Mouse (Mus musculus) retina, postnatal 7 days (tissue): ENCODE data around the gene Vps13d.
A peak's percentile ranks its signal among the peaks of the same experiment; 100 is the strongest.

Experiments used
- DNase-seq: peaks from one replicate; pipeline ENCODE4 v3.0.0-alpha.2; 2012; ENCODE audit warnings: low read depth, low spot score

The Vps13d gene

GRCm38 (mm10) chr4:145005943-145006545, 188.8 kb downstream of the Vps13d start:
- no peak for DNase-seq

GRCm38 (mm10) chr4:145004176-145004575, 190.6 kb downstream of the Vps13d start:
- DNase-seq, result no peak

GRCm38 (mm10) chr4:145002733-145003132, 192.1 kb downstream of the Vps13d start:
- DNase-seq, result no peak

- peak; percentile 23 for DNase-seq
These were observed 194.9 kb downstream of the Vps13d start for GRCm38 (mm10) chr4:144999903-145000382.

- no peak for DNase-seq
These were observed 195.3 kb downstream of the Vps13d start for GRCm38 (mm10) chr4:144999572-144999880.

DNA sequence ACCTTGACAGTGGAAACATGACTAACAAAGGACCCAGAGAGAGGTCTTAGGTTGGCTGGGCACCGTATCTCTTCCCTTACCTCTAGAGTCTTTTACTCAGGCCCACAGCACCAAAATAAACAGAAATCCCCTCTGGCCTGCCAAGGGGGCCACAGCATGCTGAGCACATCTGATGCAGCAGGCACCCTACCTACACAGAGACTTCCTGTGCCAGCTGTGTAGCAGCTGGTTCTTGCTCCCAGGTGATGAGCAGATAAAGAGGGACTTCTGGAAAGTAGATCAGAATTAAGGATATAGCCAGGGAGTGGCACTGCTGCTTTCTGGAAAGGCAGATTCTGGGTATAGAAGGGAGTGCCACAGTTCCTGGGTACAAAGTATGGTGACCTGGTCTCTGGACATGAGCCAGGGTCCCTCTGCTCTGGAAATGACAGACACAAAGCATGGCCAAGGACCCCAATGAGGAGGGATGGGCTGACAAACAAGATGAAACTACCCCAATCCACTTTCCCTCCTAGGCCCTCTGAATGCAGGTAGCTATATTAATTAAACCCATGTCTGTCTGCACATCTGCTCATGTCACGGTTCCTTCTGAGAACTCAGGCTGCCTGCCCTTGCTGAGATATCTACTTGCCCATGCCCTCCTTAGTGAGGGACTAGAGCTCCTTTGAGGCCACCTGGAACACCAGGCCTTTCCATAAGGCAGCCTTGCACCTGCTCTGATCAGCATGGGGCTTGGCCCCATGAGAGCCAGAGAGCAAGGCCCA, 195.8 kb downstream of the Vps13d start:
- no peak for DNase-seq

- DNase-seq, result no peak
These were observed 196.7 kb downstream of the Vps13d start for GRCm38 (mm10) chr4:144997887-144998658.

DNA sequence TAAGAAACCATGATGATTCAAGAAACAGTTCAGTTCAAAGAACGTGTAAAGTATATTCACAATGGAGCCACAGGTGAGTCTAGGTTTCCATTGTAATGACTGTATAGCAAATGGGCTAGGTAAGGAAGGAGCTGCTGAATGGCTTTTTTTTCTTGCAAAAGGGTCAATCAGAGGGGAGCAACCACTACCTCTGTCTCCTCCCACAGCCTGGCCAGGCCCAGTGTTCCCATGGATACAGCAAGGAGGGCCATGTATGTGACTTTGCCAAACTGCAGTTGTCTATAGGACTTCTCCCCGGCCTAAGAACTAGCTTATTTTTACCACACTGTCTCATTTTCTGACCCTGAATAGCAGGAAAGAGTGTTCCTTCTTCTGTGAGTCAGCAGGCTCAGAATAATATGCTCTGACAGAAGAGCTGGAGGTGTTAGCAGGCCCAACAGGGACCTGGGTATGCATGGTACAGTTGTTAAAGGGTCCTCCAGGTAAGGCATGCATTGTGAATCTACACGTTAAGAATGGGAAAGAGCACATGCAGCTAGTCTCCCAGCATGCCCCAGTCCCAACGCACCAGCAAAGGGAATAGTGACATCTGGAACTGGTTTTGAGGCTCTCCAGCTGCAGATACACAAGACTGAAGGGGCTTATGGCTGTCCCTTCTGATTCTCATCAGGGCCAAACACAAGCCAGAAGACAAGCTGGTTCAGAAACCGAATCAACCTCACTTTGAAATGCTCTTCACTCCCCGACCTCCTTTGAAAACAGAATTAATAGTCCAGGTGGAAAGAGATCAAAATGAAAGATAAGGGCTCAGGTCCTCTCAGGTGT, 197.6 kb downstream of the Vps13d start:
- DNase-seq, result no peak

GRCm38 (mm10) chr4:144995826-144996225, 199.0 kb downstream of the Vps13d start:
- DNase-seq, result no peak

DNA sequence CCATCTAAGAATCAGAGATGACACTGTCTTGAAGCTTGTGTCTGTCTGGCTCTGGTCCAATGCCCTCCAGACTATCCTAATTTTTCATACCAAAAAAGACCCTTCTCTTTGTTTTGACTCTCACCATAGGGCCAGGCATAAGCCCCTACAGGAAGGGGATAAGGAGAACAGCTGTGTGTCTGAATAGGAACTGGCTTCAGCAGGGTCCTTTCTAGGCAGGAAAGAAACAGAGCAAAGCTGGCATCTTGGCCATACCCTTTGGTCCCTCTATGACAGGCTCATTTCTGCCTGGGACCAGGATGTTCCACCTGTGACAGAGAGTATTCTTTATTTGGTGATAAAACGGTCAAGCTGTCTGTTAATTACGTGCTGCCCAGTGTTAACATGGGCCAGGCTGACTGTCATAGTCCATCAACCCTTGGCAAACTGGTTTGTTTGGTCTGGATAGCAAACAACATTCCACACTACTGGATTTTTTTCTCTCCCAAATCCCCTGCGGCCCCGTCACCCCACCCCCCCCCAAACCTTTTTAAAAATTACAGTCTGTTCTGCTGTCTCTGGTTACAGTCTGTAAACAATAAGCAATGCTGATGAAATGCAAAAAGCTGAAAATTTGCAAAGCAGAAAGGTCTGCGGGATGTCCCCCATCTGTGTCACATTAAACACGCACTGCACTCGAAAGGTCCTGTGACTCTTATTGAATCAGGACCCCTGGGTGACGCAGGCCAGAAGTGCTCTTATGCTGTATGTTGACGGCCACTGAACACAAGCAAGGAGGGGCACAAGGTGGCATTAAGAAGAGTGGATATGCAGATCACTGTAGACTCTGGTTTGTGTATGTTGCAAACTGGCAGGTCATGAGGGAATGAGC, 201.5 kb downstream of the Vps13d start:
- DNase-seq, result no peak

DNA sequence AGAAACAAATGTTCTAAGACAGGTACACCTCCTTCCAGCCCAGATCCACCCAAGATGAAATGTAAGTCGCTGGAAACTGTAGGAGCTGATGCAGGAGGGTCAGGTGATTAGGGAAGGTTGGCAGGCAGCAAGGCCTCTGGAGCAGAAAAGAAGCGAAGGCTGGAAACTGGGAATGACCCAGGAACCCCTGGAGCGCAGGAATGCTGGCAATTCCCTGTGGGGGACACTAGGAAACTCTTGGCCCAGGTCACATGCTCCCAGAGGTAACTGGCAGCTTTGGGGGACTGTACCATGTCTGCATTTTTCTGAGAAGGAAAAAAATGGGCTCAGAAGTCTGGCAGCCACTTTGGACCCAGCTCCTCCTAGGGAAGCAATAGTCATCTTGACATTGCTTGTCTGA, 202.4 kb downstream of the Vps13d start:
- DNase-seq, result no peak

GRCm38 (mm10) chr4:144988443-144989206, 206.2 kb downstream of the Vps13d start:
- no peak for DNase-seq

- DNase-seq, result no peak
These were observed 208.6 kb downstream of the Vps13d start for GRCm38 (mm10) chr4:144986016-144986805.

DNA sequence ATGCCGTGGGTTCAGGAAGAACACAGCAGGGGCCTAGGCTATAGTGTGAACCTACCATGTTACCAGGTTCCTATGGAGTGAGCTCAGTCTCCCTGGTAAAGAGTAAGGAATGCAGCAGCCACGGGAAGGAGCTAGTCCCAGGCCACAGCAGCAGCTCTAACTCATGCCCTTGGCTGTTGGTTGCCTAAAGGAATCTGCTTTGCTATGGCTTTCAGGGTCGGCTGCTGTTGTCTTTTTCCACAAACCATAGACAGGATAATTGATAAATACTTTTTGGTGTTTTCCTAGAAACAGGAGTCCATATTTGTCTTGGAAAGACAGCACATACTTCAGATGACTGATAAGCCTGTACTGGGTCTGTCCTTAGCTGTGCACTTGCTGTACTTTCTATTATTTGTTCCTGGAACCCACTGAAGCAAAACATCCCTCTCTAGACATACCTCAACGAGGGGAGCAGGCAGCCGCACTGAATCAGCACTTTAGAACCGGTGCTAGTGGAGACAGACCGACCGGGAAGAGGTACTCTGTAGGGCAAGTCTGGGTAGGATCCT, 210.9 kb downstream of the Vps13d start:
- DNase-seq, result no peak

DNA sequence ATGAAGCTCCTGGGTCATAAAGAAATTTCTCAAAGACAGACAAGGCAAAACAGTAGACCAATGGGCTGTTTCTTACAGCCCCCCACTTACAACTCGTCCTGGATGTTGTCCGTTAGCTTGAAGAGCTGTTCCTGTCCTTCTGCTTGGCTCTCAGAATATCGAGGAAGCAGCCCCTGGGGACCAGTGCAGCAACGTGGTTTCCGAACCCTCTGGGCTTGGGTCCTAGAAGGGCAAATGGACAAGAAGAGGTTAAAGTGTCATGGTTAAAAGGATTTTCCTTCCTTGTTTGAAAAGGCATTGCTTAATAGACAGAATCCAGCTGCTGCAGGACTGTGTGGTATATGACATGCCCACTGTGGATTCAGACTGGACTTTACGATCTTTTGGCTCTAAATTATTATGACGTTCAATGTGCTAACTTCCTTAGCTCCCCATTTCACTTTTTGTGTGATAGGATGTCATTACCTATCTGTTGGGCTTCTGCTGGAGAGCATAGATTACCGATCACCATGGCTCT, 211.5 kb downstream of the Vps13d start:
- no peak for DNase-seq

DNA sequence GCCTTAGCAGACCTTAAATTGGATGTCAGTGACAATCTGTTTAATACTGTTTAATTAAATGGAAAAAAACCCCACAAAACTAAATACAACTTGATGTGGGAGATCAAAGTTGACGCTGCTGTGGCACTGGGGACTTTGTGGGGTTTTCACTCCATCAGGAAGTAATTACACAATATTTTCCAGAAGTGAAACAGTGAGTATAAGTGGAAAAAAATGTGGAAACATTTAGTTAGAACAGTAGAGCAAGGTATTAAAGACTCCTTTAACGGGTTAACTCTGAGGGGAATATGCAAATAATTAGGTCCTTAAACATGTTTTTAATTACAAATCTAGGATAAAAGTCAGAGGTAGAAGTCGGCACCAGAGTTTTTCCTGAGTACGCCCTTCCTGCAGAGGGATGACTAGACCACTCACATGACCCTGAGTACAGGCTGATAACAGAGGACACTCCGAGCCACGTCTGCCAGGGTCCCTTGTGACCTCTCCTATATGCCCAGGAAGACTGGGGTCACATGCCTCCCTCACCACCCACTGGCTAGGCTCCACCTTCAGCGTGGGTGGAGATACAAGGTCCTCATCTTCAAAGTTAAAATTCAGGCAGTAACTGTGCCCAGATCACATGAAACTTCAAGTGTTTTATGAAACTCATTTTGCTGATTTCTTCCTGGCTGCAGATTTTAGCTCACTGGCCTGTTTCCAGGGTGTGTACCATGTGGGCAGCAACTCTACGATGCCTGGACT, 213.8 kb downstream of the Vps13d start:
- no peak for DNase-seq

GRCm38 (mm10) chr4:144980110-144980509, 214.7 kb downstream of the Vps13d start:
- DNase-seq, result no peak

- no peak for DNase-seq
These were observed 216.8 kb downstream of the Vps13d start for GRCm38 (mm10) chr4:144978039-144978438.
